Mouse (Mus musculus) adrenal gland, postnatal 25 days (tissue): ENCODE results near the gene Gm10487. TPM values are rescaled to one million over a fixed set of nuclear protein-coding genes. Genes with fewer than 3 reads are reported as not detected.
"Not testable (repeated sequence)": the region's sequence is repeated elsewhere in the genome, so short reads cannot be mapped to it uniquely, and the experiment has no call there.

ENCODE experiments used
- DNase-seq: peaks from one replicate; pipeline ENCODE4 v3.0.0; 2021; ENCODE audit warnings: mixed read lengths
- long read RNA-seq: library from polyadenylated mRNA; stranded (forward); transcript quantifications from one replicate; pipeline ENCODE4 v2.0.0, GENCODE M21; 2021
- total RNA-seq: library from RNA; stranded (reverse); gene quantifications from 2 replicates; pipeline ENCODE4 v1.2.3, GENCODE M21; 2021

The Gm10487 gene
- not detected in 2 replicates for total RNA-seq
- long read RNA-seq = 0 reads

DNA sequence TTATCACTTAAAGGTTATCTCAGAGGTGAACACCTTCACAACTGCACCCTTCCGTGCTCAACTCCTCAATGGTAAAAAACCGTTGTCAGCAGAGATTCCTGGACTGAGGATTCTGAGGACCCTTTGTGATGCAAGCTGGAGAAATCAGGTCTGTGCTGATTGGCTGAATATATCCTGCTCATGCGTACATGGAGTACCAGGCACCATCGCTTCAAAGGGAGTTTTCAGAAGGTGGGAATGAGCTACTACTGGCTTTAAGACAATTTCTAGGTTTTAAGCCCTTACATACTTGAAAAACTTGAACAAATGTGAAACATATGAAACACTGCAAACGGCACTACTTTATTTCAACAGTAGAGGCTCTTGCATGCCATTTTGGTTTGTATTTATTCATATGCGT, at the start of gene Gm10487:
TSS of gene Gm10487 (minus strand) at position 101 of the 400 bp plus-strand sequence.
- not testable (repeated sequence) for DNase-seq
